Mouse (Mus musculus) erythroblast, embryonic 14.5 days (primary cell): ENCODE data around the gene Lhfpl2. TPM values are rescaled to one million over a fixed set of nuclear protein-coding genes. Genes with fewer than 3 reads are reported as not detected.
A peak's percentile ranks its signal among the peaks of the same experiment; 100 is the strongest.

Experiments
- H3K27me3 ChIP-seq: 2 replicates; pipeline ENCODE4 v1.6.1; 2012; ENCODE audit warnings: inconsistent platforms; ENCODE audit not compliant: control insufficient read depth
- H3K36me3 ChIP-seq: 2 replicates; pipeline ENCODE4 v1.6.1; 2012; ENCODE audit warnings: mild to moderate bottlenecking, inconsistent platforms; ENCODE audit not compliant: control insufficient read depth
- H3K4me1 ChIP-seq: 2 replicates; pipeline ENCODE4 v1.6.1; 2012; ENCODE audit warnings: inconsistent platforms; ENCODE audit not compliant: control insufficient read depth
- H3K4me3 ChIP-seq: replicated peaks from 2 replicates; pipeline ENCODE3; 2012; ENCODE audit warnings: moderate library complexity, mild to moderate bottlenecking, inconsistent platforms
- H3K9me3 ChIP-seq: 2 replicates; pipeline ENCODE4 v1.6.1; 2012; ENCODE audit warnings: low read length, inconsistent platforms, mixed read lengths; ENCODE audit not compliant: control insufficient read depth
- GATA1 ChIP-seq: IDR thresholded peaks from 2 replicates; pipeline ENCODE4 v1.6.1; 2012; ENCODE audit warnings: low read length, inconsistent platforms, mixed read lengths
- TAL1 ChIP-seq: IDR thresholded peaks from 3 replicates; pipeline ENCODE4 v1.6.1; 2012; ENCODE audit warnings: low read length, inconsistent platforms, mixed read lengths
- polyA plus RNA-seq: library from polyadenylated mRNA; stranded (reverse); fragments of >175 nt; gene quantifications from 2 replicates; pipeline ENCODE4 v1.2.3, GENCODE M21; 2012

Gene Lhfpl2
- polyA plus RNA-seq, 1 experiment, result not detected

DNA sequence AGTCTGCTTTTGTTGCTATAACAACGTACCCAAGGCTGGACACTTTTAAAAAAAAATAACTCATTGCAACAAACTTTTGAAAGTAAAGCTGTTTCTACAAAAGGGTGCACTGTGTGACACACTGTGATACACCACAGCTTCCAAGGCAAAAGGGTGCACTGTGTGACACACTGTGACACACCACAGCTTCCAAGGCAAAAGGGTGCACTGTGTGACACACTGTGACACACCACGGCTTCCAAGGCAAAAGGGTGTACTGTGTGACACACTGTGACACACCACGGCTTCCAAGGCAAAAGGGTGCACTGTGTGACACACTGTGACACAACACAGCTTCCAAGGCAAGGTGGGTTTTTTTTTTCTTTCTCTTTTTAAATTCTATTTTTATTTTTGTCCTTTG is 6.8 kb upstream of the Lhfpl2 start:
- TF ChIP-seq TAL1 (no peak), GATA1 (no peak)
- Histone ChIP-seq H3K9me3 (no peaks in the 10 kb centered on the region), H3K4me3 (no peak overlapping the region), H3K4me1 (no peaks in the 10 kb centered on the region), H3K36me3 (no peaks in the 10 kb centered on the region), H3K27me3 (peaks cover 11% of the 10 kb centered on the region)

DNA sequence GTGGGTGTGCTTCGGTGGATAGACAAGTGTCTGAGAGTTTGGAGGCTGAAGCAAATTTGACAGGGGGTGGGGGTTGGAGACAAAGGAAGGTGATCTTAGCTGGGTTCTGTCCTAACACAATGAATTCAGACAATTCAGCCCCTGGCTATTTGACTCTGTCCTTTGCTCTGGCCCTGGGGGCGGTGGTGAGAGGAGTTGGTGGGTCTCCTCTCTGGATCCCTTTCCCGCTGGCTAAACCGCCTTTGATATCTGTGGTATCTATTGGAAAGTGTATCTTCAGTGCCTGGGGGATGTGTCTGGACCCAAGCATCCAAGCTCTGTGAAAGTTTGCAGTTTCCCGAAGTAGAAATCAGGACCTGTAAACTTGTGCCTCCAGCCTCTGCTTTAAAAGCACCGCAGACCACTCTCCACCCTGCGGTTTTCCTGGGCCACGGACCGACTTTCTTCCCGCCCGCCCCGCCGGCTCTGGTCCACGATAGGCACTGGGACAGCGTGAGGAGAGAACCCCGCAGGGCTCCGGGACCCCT is 497 bp upstream of the Lhfpl2 start:
- peak overlapping the region; percentile 9 for H3K4me3 ChIP-seq
- peaks cover 2% of the 10 kb centered on the region; the same call in 1 of the 2 replicates for H3K9me3 ChIP-seq
- peaks cover 64% of the 10 kb centered on the region for H3K27me3 ChIP-seq
- H3K4me1 ChIP-seq, result no peaks in the 10 kb centered on the region
- H3K36me3 ChIP-seq, result no peaks in the 10 kb centered on the region
- TF ChIP-seq GATA1, result no peak
- TF ChIP-seq TAL1, result no peak

DNA sequence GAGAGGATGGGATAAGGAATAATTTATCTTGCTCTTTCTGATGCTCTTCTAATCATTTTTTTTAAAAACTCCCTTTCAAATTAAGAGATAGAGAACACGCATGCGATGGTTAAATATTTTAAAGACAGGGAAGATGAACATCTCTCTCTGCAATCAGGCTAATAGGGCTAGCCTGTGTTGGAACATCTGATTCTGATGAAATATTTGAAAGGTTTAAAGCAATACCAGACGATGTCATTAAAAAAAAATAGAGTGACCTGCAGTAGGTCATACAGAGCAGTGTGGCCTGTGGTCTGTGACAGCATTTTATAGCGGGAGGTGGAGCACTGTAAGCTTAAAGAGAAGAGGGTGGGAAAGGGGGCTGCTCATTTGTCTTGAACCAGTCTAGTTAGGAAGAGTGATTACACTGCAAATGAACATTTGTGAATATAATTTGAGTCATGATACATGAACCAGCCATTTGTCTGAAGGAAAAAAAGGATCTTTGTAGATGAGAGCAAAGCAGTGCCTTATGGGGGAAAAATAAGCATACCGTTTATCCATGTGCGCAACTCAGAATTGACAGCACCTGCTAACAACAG is 1.1 kb downstream of the Lhfpl2 start:
- Histone ChIP-seq H3K9me3 (peaks cover 2% of the 10 kb centered on the region; the same call in 1 of the 2 replicates), H3K27me3 (peaks cover 64% of the 10 kb centered on the region), H3K36me3 (no peaks in the 10 kb centered on the region), H3K4me3 (no peak overlapping the region), H3K4me1 (peaks cover 4% of the 10 kb centered on the region)
- TF ChIP-seq TAL1 (no peak), GATA1 (no peak)

DNA sequence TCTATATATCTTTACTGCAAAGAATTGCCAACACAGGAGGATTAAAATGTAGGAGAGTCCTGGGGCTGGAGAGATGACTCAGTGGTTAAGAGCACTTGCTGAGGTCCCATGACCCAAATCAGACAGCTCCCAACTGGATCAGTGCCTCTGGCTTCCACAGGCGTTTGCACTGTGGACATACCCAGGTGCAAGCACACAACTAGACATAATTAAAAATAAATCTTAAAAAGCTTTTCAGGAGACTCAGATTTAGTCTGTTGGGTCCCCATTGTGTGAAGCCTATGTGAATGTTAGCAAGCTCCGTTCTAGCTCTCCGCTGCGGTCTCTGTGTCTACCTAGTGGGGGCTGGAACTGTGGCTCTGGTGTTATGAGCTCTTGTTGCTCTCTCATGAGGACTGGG is 1.8 kb downstream of the Lhfpl2 start:
- Histone ChIP-seq H3K36me3 (no peaks in the 10 kb centered on the region), H3K9me3 (peaks cover 2% of the 10 kb centered on the region; the same call in 1 of the 2 replicates), H3K27me3 (peaks cover 64% of the 10 kb centered on the region), H3K4me3 (no peak overlapping the region), H3K4me1 (peaks cover 4% of the 10 kb centered on the region)
- no peak for TF ChIP-seq GATA1
- no peak for TF ChIP-seq TAL1

DNA sequence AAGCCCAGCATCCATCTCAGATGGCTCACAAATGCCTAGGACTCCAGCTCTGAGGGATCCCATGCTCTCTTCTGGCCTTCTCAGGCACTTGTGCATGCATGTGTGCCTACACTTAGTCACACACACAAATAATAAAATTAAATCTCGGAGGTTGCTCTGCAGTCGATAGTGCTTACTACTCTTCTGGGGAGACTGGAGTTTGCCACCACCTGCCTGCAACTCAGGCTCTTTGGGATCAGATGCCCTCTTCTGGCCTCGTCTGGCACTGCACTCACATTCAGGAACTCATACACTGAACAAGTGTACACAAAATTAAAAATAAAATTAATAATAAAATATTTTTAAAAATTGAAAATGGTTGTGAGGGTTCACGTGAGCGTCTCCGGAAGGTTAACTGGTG is 2.2 kb downstream of the Lhfpl2 start:
- TF ChIP-seq GATA1 (no peak), TAL1 (no peak)
- Histone ChIP-seq H3K36me3 (no peaks in the 10 kb centered on the region), H3K4me1 (peaks cover 4% of the 10 kb centered on the region), H3K27me3 (peaks cover 63% of the 10 kb centered on the region), H3K4me3 (no peak overlapping the region), H3K9me3 (peaks cover 2% of the 10 kb centered on the region; the same call in 1 of the 2 replicates)

DNA sequence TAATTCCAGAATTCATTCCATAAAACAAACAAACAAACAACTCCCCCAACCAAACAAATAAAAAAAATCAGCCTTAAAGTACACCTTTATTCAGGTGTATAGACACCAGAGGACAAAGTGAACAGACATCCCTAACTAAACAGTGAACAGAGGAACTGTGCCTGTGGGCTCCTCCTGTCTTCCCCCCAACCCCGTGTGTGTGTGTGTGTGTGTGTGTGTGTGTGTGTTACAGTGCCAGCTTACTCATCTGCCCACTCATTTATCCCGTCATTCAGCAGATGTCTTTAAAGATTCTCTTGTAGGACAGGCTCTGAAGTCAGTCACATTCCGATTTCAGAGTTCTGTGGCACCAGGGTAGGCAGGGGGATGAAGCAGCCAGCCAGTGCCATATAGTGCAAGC is 2.9 kb downstream of the Lhfpl2 start:
- Histone ChIP-seq H3K9me3 (peaks cover 2% of the 10 kb centered on the region; the same call in 1 of the 2 replicates), H3K4me1 (peaks cover 4% of the 10 kb centered on the region), H3K27me3 (peaks cover 56% of the 10 kb centered on the region), H3K36me3 (no peaks in the 10 kb centered on the region), H3K4me3 (no peak overlapping the region)
- TF ChIP-seq TAL1 (no peak), GATA1 (no peak)

DNA sequence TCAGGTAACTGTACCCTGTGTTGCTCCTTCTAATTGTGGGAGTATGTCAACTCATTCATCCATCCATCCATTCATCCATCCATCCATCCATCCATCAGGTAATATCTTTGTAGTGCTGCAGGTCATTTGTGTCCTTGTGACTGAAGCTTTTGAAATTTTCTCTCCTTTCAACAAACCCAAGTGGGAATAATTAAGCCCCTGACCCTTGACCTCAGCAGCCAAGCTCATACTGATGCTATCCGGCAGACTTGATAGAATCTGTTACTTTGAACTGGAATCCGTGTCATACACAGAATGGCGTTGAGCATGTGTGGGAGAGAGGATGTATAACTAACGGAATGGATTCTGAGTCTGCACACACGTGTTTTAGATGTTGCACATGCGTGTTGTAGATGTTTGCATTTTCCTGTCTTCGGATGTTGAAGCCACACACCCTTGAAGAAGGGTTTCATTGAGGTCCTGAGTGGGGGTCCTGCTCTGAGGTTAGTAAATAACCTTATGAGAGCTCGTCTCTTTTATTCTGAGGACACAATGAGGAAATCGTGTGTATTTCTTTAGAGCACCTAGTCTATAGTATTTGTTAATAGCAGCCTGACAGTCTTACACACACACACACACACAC is 3.8 kb downstream of the Lhfpl2 start:
- H3K4me1 ChIP-seq, result peaks cover 4% of the 10 kb centered on the region
- H3K36me3 ChIP-seq, result no peaks in the 10 kb centered on the region
- H3K4me3 ChIP-seq, result no peak overlapping the region
- H3K27me3 ChIP-seq, result peaks cover 47% of the 10 kb centered on the region
- H3K9me3 ChIP-seq, result peaks cover 2% of the 10 kb centered on the region; the same call in 1 of the 2 replicates
- TF ChIP-seq GATA1, result no peak
- no peak for TF ChIP-seq TAL1

DNA sequence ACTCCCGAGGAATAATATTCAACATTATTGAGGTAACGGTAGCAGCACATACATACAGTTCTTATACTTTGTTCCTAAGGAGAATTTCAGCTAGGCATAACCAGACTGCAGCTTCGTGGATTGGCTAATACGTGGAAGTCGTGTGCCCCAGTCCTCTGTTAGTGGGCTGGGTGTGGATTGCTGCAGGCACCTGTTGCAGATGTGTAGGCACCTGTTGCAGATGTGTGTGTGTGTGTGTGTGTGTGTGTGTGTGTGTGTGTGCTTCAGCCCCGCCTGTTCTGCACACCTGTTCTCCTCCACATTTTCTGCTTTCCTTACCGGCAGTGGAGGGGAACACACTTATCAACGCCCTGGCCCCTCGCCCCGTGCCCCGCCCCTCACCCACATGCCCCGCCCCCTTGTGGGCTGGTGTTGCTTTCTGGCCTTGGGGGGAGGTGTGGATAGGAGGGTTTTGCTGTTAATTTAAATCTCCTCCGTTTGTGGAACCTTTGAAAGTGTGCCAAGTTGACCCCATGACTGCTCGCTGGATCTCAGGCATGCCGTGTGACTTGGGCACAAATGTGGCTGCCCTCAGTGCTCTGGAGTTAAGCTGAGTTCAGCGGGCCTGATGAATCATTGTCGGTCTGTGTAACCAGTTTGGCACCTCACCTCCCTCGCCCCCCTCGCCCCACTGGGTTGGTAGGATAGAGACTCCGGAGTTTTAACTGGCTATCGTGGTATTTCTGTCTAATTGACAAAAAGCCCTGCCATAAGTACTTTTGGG is 4.9 kb downstream of the Lhfpl2 start:
- Histone ChIP-seq H3K9me3 (peaks cover 2% of the 10 kb centered on the region; the same call in 1 of the 2 replicates), H3K4me3 (no peak overlapping the region), H3K27me3 (peaks cover 36% of the 10 kb centered on the region), H3K4me1 (peaks cover 4% of the 10 kb centered on the region), H3K36me3 (no peaks in the 10 kb centered on the region)
- TF ChIP-seq GATA1 (no peak), TAL1 (no peak)

DNA sequence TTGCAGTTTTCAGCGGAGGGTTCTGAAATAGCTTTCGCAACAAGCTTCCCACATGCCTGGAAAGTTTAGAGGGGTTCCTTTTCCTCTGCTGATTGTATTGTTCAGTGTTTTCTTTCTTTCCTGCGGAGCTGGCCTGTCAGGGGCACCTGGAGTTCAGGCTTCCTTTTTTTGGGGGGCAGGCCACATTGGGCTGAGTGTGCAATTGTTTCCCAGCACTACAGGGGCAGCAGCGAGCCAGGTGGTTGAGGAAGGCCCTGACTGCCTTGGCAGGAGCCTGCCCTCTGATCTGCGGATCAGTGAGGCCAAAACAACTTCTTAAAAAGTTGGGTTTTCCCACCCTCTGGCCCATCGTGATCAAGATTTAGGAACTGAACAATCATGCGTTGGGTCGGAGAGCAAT is 5.6 kb downstream of the Lhfpl2 start:
- Histone ChIP-seq H3K4me1 (peaks cover 4% of the 10 kb centered on the region), H3K27me3 (peaks cover 29% of the 10 kb centered on the region), H3K36me3 (no peaks in the 10 kb centered on the region), H3K4me3 (no peak overlapping the region), H3K9me3 (no peaks in the 10 kb centered on the region)
- TF ChIP-seq GATA1 (no peak), TAL1 (no peak)
